Mouse (Mus musculus) neural tube, embryonic 12.5 days (tissue): ENCODE results near the gene Hs3st5. TPM values are rescaled to one million over a fixed set of nuclear protein-coding genes. Genes with fewer than 3 reads are reported as not detected.
"Not testable (repeated sequence)": the region's sequence is repeated elsewhere in the genome, so short reads cannot be mapped to it uniquely, and the experiment has no call there.

Experiments used
- ATAC-seq: fragments of 200-750 bp; cut with Nextera tagmentation; 2 replicates; pipeline ENCODE4 v1.8.0; 2017; ENCODE audit warnings: low read depth, mild to moderate bottlenecking, moderate TSS enrichment, moderate library complexity; ENCODE audit not compliant: low FRiP score
- H3K27ac ChIP-seq: fragments of 300-500 bp; sonication (generic); 2 replicates; pipeline ENCODE4 v1.5.1; 2016
- H3K27me3 ChIP-seq: fragments of 300-500 bp; sonication (generic); replicated peaks from 2 replicates; pipeline ENCODE4 v1.6.1; 2016; ENCODE audit warnings: mild to moderate bottlenecking
- H3K36me3 ChIP-seq: fragments of 300-500 bp; sonication (generic); 2 replicates; pipeline ENCODE4 v1.6.1; 2016; ENCODE audit warnings: mild to moderate bottlenecking
- H3K4me1 ChIP-seq: fragments of 300-500 bp; sonication (generic); 2 replicates; pipeline ENCODE4 v1.6.1; 2016
- H3K4me2 ChIP-seq: fragments of 300-500 bp; sonication (generic); replicated peaks from 2 replicates; pipeline ENCODE4 v1.6.1; 2016; ENCODE audit warnings: mild to moderate bottlenecking
- H3K4me3 ChIP-seq: fragments of 300-500 bp; sonication (generic); 2 replicates; pipeline ENCODE4 v1.5.1; 2016
- H3K9ac ChIP-seq: fragments of 300-500 bp; sonication (generic); 2 replicates; pipeline ENCODE4 v1.6.1; 2016; ENCODE audit warnings: mild to moderate bottlenecking
- H3K9me3 ChIP-seq: fragments of 300-500 bp; sonication (generic); 2 replicates; pipeline ENCODE4 v1.6.1; 2016; ENCODE audit warnings: mild to moderate bottlenecking
- WGBS: fragments of 180-500 bp; shearing (Covaris S2); methylation state at CpG from one replicate; pipeline ENCODE4 v1.1.7; 2016; 5-methylcytosine and 5-hydroxymethylcytosine counted together
- polyA plus RNA-seq: library from polyadenylated mRNA; unstranded; fragments of >200 nt; fragmentation: Nextera tagmentation; extraction: Ambion mirVana; gene quantifications from 2 replicates; pipeline ENCODE4 v1.2.1, GENCODE M21; 2016

Gene Hs3st5
- polyA plus RNA-seq, 1 experiment from 2014 or later = 13.5 TPM

DNA sequence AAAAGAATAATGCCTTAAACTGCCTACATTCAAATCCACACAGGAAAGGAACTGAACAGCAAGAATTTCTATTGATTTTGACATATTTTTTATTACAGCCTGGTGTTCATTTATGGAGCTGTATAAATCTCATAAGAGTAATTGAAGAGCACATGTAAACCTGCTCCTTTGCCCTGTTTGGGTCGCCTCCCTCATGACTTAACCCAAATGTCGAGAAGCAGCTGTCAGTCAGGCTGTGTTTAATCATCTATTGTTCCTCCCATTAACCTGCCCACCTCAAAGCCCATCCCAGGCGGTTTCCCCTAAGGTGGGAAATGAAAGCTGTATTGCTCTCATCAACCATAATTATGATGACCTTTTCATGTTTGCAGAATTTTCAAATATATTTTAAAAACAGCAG lies 65.9 kb downstream of the Hs3st5 start:
- H3K27ac ChIP-seq = no peak overlapping the region
- H3K36me3 ChIP-seq = no peaks in the 10 kb centered on the region
- 56% methylated on average over 3 of the region's 3 CpGs for WGBS
- no peak overlapping the region for H3K4me2 ChIP-seq
- no peak overlapping the region for H3K4me3 ChIP-seq
- H3K4me1 ChIP-seq = no peaks in the 10 kb centered on the region; the same call in 1 of the 2 replicates
- no peak overlapping the region for H3K9ac ChIP-seq
- H3K27me3 ChIP-seq = no peaks in the 10 kb centered on the region
- no peak for ATAC-seq
- no peaks in the 10 kb centered on the region for H3K9me3 ChIP-seq

DNA sequence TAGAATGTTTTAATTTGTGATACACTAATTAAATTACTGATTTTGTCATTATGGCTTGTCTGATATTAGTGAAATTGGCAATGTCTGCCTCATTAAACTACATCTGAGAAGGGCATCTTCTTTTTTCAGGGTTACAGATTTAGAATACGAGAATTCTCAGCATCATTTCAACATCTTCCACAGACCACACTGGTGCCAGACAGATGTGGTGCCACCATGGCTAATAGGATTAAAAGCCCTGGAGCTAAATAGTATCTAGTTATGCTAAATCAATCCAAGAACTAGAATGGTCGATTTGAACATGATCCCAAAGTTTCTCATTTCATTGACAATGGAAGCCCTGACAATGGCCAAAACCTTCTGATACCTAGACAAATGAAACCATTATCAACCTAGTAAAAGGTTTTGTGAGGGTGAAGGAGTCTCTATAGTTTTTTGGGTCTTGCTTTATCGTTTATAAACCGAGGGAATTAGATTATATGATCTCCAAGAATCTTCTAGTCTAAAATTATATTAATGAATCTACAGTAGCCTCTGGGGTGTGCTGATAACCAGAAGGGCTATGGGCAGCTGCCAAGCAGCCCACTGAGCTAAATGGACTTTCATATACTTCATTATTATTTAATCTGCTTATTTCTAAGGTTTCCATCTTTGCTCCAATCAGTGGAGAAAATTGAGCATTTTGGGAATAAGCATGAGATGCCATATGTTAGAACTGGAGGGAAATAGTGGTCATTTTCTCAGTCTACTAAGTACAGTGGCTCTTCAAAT lies 71.9 kb downstream of the Hs3st5 start:
- H3K9ac ChIP-seq = no peak overlapping the region
- WGBS = 74% methylated on average over 4 of the region's 4 CpGs
- no peaks in the 10 kb centered on the region for H3K9me3 ChIP-seq
- no peaks in the 10 kb centered on the region for H3K36me3 ChIP-seq
- no peak overlapping the region for H3K4me2 ChIP-seq
- no peaks in the 10 kb centered on the region for H3K4me1 ChIP-seq
- no peak overlapping the region for H3K4me3 ChIP-seq
- no peak overlapping the region for H3K27ac ChIP-seq
- H3K27me3 ChIP-seq = no peaks in the 10 kb centered on the region
- no peak for ATAC-seq

DNA sequence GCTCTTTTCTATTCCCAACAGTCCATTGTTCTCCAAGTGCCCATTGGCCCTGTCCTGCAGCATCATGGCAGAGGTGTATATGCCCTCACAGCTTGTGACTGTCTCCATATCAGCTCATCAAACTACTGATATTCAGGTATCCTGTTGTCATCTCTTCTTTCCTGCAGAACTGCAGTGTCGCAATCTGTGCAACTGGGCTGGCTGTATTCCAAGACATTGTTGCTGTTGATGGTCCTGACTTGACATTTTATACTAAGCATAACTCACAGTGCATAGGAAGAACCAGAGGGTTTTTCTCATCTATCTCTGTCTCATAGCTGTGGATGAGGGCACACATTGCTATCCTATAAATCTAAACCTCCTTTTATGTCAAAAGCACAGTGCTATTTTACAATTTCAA lies 103.8 kb downstream of the Hs3st5 start:
- H3K4me2 ChIP-seq = no peak overlapping the region
- H3K27ac ChIP-seq = no peak overlapping the region
- H3K4me3 ChIP-seq = no peak overlapping the region
- no peaks in the 10 kb centered on the region for H3K36me3 ChIP-seq
- no peaks in the 10 kb centered on the region for H3K27me3 ChIP-seq
- no peak for ATAC-seq
- 83% methylated on average over 1 of the region's 1 CpGs for WGBS
- H3K9ac ChIP-seq = no peak overlapping the region
- H3K9me3 ChIP-seq = 0 out of 2 replicates have a peak, but pooled peaks cover 3% of the 10 kb centered on the region
- no peaks in the 10 kb centered on the region for H3K4me1 ChIP-seq

DNA sequence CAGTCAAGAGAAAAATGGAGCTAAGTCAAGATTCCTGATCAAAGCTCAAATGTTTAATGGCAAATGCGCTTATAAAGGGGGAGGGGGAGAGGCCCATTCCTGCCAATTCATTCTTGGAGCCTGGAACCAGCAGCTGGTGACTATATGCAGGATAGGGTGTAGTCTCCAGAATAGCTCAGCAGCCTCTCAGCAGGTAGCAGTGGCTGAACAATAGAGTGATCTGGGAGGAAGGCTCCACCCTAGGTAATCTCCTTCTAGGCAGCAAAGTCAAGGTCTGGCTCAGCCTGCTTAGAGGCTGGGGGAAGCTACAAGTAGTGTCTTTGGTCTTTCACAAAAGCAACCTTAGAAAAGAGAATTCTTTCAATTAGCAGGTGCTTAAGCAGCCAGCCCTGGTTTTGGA lies 104.8 kb downstream of the Hs3st5 start:
- H3K27ac ChIP-seq, H3K4me2 ChIP-seq, H3K9me3 ChIP-seq, H3K4me1 ChIP-seq, H3K27me3 ChIP-seq, ATAC-seq, H3K36me3 ChIP-seq, H3K4me3 ChIP-seq, H3K9ac ChIP-seq: not testable (repeated sequence)
- 40% methylated on average over 1 of the region's 1 CpGs for WGBS

DNA sequence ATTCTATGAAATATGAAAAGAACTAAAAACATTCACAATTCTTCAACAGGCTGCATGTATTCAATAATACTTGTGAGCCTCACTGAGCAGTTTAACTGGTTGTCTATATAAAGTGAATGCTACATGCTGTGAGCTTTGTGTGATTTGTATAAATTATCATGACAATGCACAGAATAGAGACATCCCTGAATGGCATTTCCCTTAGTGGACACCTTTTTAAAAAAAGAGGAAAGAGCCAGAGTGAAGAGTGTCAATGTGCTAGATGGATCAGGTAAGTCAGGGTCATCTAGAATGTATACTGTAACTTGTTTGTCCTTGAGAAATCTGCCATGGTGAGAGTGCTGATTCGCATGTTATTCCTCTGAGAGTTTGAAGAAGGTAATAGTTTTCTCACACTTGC lies 116.4 kb downstream of the Hs3st5 start:
- Histone ChIP-seq H3K36me3 (no peaks in the 10 kb centered on the region), H3K9ac (no peak overlapping the region), H3K4me1 (no peaks in the 10 kb centered on the region), H3K4me2 (no peak overlapping the region), H3K4me3 (no peak overlapping the region), H3K27me3 (no peaks in the 10 kb centered on the region), H3K9me3 (no peaks in the 10 kb centered on the region), H3K27ac (no peak overlapping the region)
- WGBS = 84% methylated on average over 1 of the region's 1 CpGs
- no peak for ATAC-seq

DNA sequence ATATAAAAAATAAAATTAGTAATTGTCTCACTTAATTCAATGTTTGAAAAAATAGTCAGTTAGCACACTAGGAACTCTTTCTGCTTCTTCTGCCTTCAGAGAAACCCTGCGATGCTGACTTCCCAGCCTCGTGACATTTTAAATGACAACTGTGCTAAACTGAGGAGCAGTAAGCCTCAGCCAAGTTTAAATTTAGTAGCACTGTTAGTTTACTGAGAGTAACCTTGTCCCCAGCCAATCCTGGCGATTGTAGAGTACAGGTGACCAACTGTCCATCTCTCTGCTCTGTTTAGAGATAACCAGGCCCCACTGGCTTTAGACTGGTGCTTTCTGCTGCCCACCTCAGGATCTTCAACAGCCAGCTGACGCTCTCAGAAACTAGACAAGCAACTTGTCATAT lies 121.3 kb downstream of the Hs3st5 start:
- no peaks in the 10 kb centered on the region for H3K9me3 ChIP-seq
- WGBS = 91% methylated on average over 4 of the region's 4 CpGs
- H3K4me2 ChIP-seq = no peak overlapping the region
- H3K36me3 ChIP-seq = no peaks in the 10 kb centered on the region
- no peak overlapping the region for H3K9ac ChIP-seq
- no peak overlapping the region for H3K4me3 ChIP-seq
- no peak overlapping the region for H3K27ac ChIP-seq
- no peaks in the 10 kb centered on the region for H3K4me1 ChIP-seq
- ATAC-seq = no peak
- H3K27me3 ChIP-seq = no peaks in the 10 kb centered on the region

DNA sequence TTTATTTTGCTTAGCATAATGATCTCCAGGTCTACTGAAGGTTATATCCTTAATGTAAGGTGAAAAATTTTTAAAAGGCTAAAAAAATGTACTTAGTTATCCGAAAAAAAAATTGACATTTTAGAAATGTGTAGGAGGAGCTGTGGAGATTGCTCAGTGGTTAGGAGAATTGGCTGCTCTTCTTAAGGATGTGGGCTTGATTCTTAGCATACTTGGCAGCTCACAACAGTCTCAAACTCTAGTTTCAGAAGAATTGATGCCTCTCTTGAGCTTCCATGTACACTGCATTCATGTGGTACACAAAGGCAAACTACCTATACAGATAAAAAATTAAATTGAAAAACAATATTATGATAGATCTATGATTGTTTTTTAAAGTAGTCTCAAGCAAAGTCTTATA lies 125.1 kb downstream of the Hs3st5 start:
- no peaks in the 10 kb centered on the region for H3K36me3 ChIP-seq
- ATAC-seq = no peak
- WGBS = 77% methylated on average over 1 of the region's 1 CpGs

DNA sequence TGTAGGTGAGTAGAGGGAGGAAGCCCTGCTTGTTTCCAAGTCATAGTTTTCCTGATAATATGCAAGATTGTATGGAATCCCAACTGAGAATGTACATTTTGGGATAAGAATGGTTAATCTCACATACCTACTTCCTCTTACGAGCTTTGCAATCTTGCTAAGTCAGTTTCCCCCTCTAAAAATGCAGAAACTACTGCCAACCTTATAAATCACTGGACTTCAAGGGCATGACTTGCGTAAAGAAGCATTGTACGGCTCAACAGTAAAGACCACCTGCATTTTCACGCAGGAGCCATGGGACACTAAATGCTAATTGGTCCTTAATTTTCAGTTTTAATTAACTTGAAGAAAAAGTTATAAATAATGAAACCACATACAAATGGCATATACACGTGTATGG lies 144.0 kb downstream of the Hs3st5 start:
- no peak overlapping the region for H3K4me2 ChIP-seq
- H3K9ac ChIP-seq = no peak overlapping the region
- H3K36me3 ChIP-seq = no peaks in the 10 kb centered on the region
- H3K4me1 ChIP-seq = no peaks in the 10 kb centered on the region
- no peak overlapping the region for H3K4me3 ChIP-seq
- H3K27ac ChIP-seq = no peak overlapping the region
- no peaks in the 10 kb centered on the region for H3K9me3 ChIP-seq
- no peak for ATAC-seq
- 71% methylated on average over 5 of the region's 5 CpGs for WGBS
- no peaks in the 10 kb centered on the region for H3K27me3 ChIP-seq

More for the DNA sequence above, 125.1 kb downstream of the Hs3st5 start:
- H3K27ac ChIP-seq = no peak overlapping the region
- no peak overlapping the region for H3K4me2 ChIP-seq
- H3K4me1 ChIP-seq = no peaks in the 10 kb centered on the region
- H3K4me3 ChIP-seq = no peak overlapping the region
- no peaks in the 10 kb centered on the region for H3K9me3 ChIP-seq
- no peak overlapping the region for H3K9ac ChIP-seq
- no peaks in the 10 kb centered on the region for H3K27me3 ChIP-seq

DNA sequence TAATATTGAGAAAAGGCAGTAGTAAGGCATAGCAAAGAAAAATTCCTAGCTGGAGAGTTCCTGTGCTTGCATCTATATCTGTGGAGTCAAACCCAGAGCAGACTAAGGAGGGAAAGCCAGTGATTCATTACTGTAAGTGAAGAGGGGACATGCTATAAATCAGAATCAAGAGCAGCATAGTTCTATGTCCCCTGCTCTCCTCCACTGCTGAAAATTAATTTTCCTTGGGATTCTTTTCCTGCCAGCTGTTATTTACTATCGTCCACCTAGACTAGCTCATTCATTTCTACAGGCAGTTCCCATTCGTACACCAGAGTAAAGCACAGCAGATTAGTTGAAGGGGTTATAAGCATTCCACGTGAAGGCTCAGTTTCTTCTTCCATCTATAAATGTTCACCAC lies 207.4 kb downstream of the Hs3st5 start:
- WGBS = 58% methylated on average over 3 of the region's 3 CpGs
- no peak overlapping the region for H3K9ac ChIP-seq
- H3K4me3 ChIP-seq = no peak overlapping the region
- peak; percentile 44; the same call in 1 of the 2 replicates for ATAC-seq
- no peak overlapping the region for H3K4me2 ChIP-seq
- no peaks in the 10 kb centered on the region for H3K4me1 ChIP-seq
- H3K36me3 ChIP-seq = no peaks in the 10 kb centered on the region
- no peaks in the 10 kb centered on the region for H3K9me3 ChIP-seq
- no peaks in the 10 kb centered on the region for H3K27me3 ChIP-seq
- no peak overlapping the region for H3K27ac ChIP-seq

DNA sequence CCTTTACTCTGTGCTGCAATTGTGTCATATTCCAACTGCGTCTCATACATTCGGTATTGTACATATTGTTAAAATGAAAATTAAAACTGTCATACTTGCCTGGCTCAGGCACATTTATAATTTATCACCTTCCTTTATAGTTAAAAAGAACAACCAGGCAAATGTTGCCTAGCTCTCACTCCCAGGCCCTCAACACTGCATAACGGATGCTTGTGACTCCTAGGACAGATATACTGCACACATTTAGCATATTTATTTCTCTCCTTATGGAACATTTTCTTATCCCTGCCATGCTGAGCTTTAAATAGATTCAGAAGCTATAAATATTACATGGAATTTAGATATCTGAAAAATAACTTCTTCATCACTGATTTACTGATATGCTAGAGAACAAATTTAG lies 219.6 kb downstream of the Hs3st5 start:
- Histone ChIP-seq H3K4me1 (no peaks in the 10 kb centered on the region), H3K9ac (no peak overlapping the region), H3K36me3 (no peaks in the 10 kb centered on the region), H3K27me3 (no peaks in the 10 kb centered on the region), H3K4me2 (no peak overlapping the region), H3K27ac (no peak overlapping the region), H3K4me3 (no peak overlapping the region), H3K9me3 (no peaks in the 10 kb centered on the region)
- WGBS = 82% methylated on average over 3 of the region's 3 CpGs
- no peak for ATAC-seq

DNA sequence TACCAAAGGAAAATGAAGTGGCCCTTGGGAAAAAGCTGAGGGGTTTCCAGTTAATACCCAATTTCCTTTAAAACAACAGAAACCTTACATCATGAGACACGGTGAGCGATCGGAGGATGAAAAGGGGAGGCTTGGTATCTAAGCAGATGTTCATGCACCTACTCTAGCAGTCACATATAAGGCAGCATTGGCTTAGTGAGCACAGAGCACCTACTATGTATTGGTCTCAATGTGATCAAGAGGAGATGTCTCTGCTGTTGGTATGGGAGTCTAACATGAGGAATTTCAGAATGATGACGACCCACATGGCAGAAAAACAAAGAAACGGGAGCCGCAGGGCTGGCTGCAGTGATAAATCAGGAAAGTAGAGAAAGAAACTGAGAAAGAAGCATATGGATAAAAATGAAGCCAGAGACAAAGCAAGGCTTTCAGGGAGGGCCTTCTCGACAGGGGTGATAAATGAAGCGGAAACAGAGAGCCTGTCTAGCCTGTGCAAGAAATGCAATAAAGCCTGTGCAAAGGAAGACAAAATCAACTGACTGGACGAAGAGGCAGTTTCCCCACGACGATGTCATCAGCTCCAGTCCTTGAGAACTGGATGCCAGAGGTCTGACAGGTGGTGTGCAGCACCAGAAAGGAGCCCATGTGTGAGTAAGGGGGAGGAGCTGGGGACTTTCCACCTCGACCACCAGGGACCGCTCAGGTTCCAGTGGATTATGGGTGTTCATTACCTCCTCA lies 222.9 kb downstream of the Hs3st5 start:
- no peaks in the 10 kb centered on the region for H3K4me1 ChIP-seq
- H3K4me3 ChIP-seq = no peak overlapping the region
- H3K27ac ChIP-seq = no peak overlapping the region
- no peak overlapping the region for H3K9ac ChIP-seq
- no peaks in the 10 kb centered on the region for H3K27me3 ChIP-seq
- no peaks in the 10 kb centered on the region for H3K36me3 ChIP-seq
- peak; percentile 63 for ATAC-seq
- no peaks in the 10 kb centered on the region for H3K9me3 ChIP-seq
- 26% methylated on average over 13 of the region's 13 CpGs for WGBS
- peak overlapping the region; percentile 31; the same call in 1 of the 2 replicates for H3K4me2 ChIP-seq

DNA sequence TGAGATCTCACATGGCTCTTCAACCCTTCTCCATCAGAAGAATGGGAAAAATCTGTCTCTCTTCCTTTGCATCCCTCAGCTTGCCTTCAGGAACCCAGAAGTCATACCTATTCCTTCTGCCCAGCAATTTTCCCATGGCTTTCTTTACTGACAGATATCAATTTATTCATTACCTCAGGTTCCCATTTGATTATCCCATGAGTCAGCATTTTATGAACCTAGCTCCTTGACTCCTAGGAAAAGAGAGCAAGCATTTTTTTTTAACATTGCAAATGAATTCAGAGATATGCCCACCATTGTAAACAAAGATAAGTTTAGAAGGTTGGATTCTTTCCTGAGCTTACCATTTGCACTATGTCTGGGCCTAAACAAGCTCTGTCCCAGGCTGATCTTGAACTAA lies 232.8 kb downstream of the Hs3st5 start:
- no peak overlapping the region for H3K4me3 ChIP-seq
- H3K4me1 ChIP-seq = no peaks in the 10 kb centered on the region
- H3K9me3 ChIP-seq = no peaks in the 10 kb centered on the region
- H3K36me3 ChIP-seq = no peaks in the 10 kb centered on the region
- no peak overlapping the region for H3K9ac ChIP-seq
- H3K27me3 ChIP-seq = no peaks in the 10 kb centered on the region
- no peak for ATAC-seq
- H3K27ac ChIP-seq = no peak overlapping the region
- H3K4me2 ChIP-seq = no peak overlapping the region

DNA sequence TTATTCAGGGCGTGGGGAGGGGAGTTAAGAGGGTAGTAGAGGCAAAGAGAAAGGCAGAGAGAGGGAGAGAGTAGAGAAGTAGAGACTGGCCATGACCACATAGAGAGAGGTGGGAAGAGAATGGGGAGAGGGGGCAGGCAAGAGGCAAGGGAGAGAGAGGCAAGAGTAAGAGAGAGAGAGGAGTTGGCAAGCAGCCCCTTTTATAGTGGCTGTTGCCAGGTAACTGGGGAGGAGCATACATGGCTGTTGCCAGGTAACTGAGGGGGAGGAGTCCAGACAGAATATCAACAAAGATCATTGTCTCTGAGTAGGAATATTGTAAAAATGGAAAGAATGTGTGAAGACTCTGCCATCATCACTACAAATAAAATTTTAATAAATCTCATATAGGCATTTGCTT lies 243.4 kb downstream of the Hs3st5 start:
- Histone ChIP-seq H3K27me3 (no peaks in the 10 kb centered on the region), H3K4me3 (no peak overlapping the region), H3K9me3 (no peaks in the 10 kb centered on the region), H3K4me2 (no peak overlapping the region), H3K9ac (no peak overlapping the region), H3K4me1 (no peaks in the 10 kb centered on the region), H3K36me3 (no peaks in the 10 kb centered on the region), H3K27ac (no peak overlapping the region)
- WGBS = 69% methylated on average over 1 of the region's 1 CpGs
- 0 out of 2 replicates have a peak, but pooled peaks have one; percentile 29 for ATAC-seq
